In genomic region chr4:66102037-66102436, GRCm38 (mm10) we compare ENCODE assay signal across 14 mouse cellular contexts.
"Had no signal": no experiment of that assay in that cellular context is flagged by ENCODE, and none has a peak within 500 bp of the region (broad histone marks: within the 10 kb centered on the region; RNA-seq: fewer than 3 reads in every experiment).

No protein-coding gene starts in this region.

- H3K9me3 ChIP-seq: limb, embryonic 10.5 days; liver, embryonic 15.5 days; midbrain, embryonic 15.5 days; stomach, embryonic 15.5 days had no signal

- ATAC-seq: lung, postnatal 0 days; midbrain, embryonic 15.5 days had no signal

- H3K4me2 ChIP-seq: liver, embryonic 11.5 days; liver, embryonic 15.5 days; midbrain, embryonic 15.5 days; stomach, embryonic 15.5 days had no signal

- DNase-seq: kidney, adult 2 months; kidney, postnatal 25 days; lung, adult 2 months; lung, postnatal 36 days; right cerebral cortex, postnatal 4 days; thymus, adult 2 months; thymus, postnatal 25 days had no signal

- H3K4me1 ChIP-seq: liver, embryonic 15.5 days; midbrain, embryonic 15.5 days; stomach, embryonic 15.5 days had no signal

- H3K27ac ChIP-seq: left cerebral cortex, adult 2 months; limb, embryonic 10.5 days; liver, embryonic 15.5 days; midbrain, embryonic 15.5 days; stomach, embryonic 15.5 days had no signal

- H3K27me3 ChIP-seq: liver, embryonic 15.5 days; midbrain, embryonic 15.5 days; stomach, embryonic 15.5 days had no signal

- H3K9ac ChIP-seq: liver, embryonic 15.5 days; midbrain, embryonic 15.5 days; stomach, embryonic 15.5 days had no signal

- H3K4me3 ChIP-seq: left cerebral cortex, adult 2 months; limb, embryonic 10.5 days; liver, embryonic 15.5 days; midbrain, embryonic 15.5 days; stomach, embryonic 15.5 days had no signal

- H3K36me3 ChIP-seq: limb, embryonic 10.5 days; liver, embryonic 15.5 days; midbrain, embryonic 15.5 days; stomach, embryonic 15.5 days had no signal
